Mouse (Mus musculus) gastrocnemius, postnatal 36 days (tissue): ENCODE data around the gene Rrp1. TPM values are rescaled to one million over a fixed set of nuclear protein-coding genes. Genes with fewer than 3 reads are reported as not detected.

Source experiments
- DNase-seq, 2 experiments: peaks; one replicate each; pipeline ENCODE4 v3.0.0; 2022
- intact Hi-C: fragments of 180-260 bp; cut with DNase I; formaldehyde crosslinking; loops from one replicate; pipeline ENCODE4 v1.15.1; 2025
- microRNA-seq, 2 experiments: library from miRNA; unstranded; fragments of <30 nt; microRNA quantifications; one replicate each; pipeline ENCODE4 v1.2.0; 2021
- total RNA-seq, 2 experiments: library from RNA; stranded (reverse); gene quantifications; 2 replicates each; pipeline ENCODE4 v1.2.3; 2021

Rrp1 gene
- total RNA-seq, 2 experiments from 2014 or later, result 53.3 to 63.7 TPM

- intact Hi-C loops, result loop anchor here (5.0 kb wide), 1 partner anchor 40 kb away; no protein-coding TSS in a partner anchor
Observed at GRCm38 (mm10) chr10:78352666-78353030, 60.2 kb downstream of the Rrp1 start.

GRCm38 (mm10) chr10:78351887-78352665, 60.8 kb downstream of the Rrp1 start, which contains the start of gene Agpat3:
TSS of gene Agpat3 (minus strand) at chr10:78352489.
- DNase-seq, result peak; percentile 49 to 53
- intact Hi-C loops, result loop anchor here (5.0 kb wide), 1 partner anchor 40 kb away; no protein-coding TSS in a partner anchor

More at GRCm38 (mm10) chr10:78352666-78353030, 60.2 kb downstream of the Rrp1 start:
- no peak for DNase-seq

GRCm38 (mm10) chr10:78351564-78351886, 61.3 kb downstream of the Rrp1 start:
- DNase-seq, result no peak
- intact Hi-C loops, result loop anchor here (5.0 kb wide), 1 partner anchor 41 kb away; no protein-coding TSS in a partner anchor

- intact Hi-C loops, result loop anchor here (5.0 kb wide), 1 partner anchor 41 kb away; no protein-coding TSS in a partner anchor
- no peak for DNase-seq
Observed at GRCm38 (mm10) chr10:78350796-78351556, 61.9 kb downstream of the Rrp1 start.

Small RNA genes lying within 50 kb of the gene (microRNA-seq; reads per million reads assigned to microRNA genes)
- gene Mir6410 (0 reads per million in 2 experiments), gene Mir6907 (0 reads per million in 2 experiments), gene Mir6908 (0 reads per million in 2 experiments)

Other genes starting within 250 kb of the Rrp1 start
- 100 to 1,000 TPM; 207 to 245 TPM for gene D10Jhu81e, start 243.3 kb downstream of the Rrp1 start, total RNA-seq
- gene Pwp2, start 227.9 kb downstream of the Rrp1 start, total RNA-seq, result 1 to 10 TPM; 7.6 to 9.9 TPM
- gene Trappc10, start 168.4 kb downstream of the Rrp1 start, total RNA-seq, result 10 to 100 TPM; 32.7 to 33.1 TPM
- 100 to 1,000 TPM; 106 to 126 TPM for gene Agpat3, start 60.6 kb downstream of the Rrp1 start, total RNA-seq
- gene Cstb, start 12.6 kb upstream of the Rrp1 start, total RNA-seq, result 10 to 100 TPM; 13.6 to 13.8 TPM
- 1 to 10 TPM; 5.1 to 6.6 TPM for gene Pdxk, start 51.9 kb upstream of the Rrp1 start, total RNA-seq
- not detected for gene Olfr1358, start 104.4 kb upstream of the Rrp1 start, total RNA-seq
- 10 to 100 TPM; 15.8 to 19.6 TPM for gene Ilvbl, start 161.3 kb upstream of the Rrp1 start, total RNA-seq
- gene Syde1, start 178.9 kb upstream of the Rrp1 start, total RNA-seq, result 1 to 10 TPM; 3.4 to 3.5 TPM
- not detected for gene Olfr1357, start 205.0 kb upstream of the Rrp1 start, total RNA-seq